Mouse (Mus musculus) right cerebral cortex, postnatal 14 days (tissue): ENCODE data around the gene Hba-a1.
A peak's percentile ranks its signal among the peaks of the same experiment; 100 is the strongest.
"Not testable (repeated sequence)": the region's sequence is repeated elsewhere in the genome, so short reads cannot be mapped to it uniquely, and the experiment has no call there.

Source experiments
- DNase-seq: peaks from one replicate; pipeline ENCODE4 v3.0.0; 2022

Gene Hba-a1

GRCm38 (mm10) chr11:32283091-32283777 lies at the start of gene Hba-a1:
Gene Hba-a1, plus strand, starts transcription at chr11:32283511.
- not testable (repeated sequence) for DNase-seq

- peak; percentile 31 for DNase-seq
Observed at GRCm38 (mm10) chr11:32233895-32234294, 49.4 kb upstream of the Hba-a1 start.

GRCm38 (mm10) chr11:32234816-32235485 lies 48.4 kb upstream of the Hba-a1 start:
- DNase-seq = no peak

GRCm38 (mm10) chr11:32235646-32236045 lies 47.7 kb upstream of the Hba-a1 start:
- peak; percentile 64 for DNase-seq

GRCm38 (mm10) chr11:32236132-32236531 lies 47.2 kb upstream of the Hba-a1 start:
- DNase-seq = no peak

- peak; percentile 81 for DNase-seq
Observed at GRCm38 (mm10) chr11:32236712-32237410, 46.5 kb upstream of the Hba-a1 start.

GRCm38 (mm10) chr11:32237411-32237795 lies 45.9 kb upstream of the Hba-a1 start:
- no peak for DNase-seq

GRCm38 (mm10) chr11:32238093-32238860 lies 45.0 kb upstream of the Hba-a1 start:
- DNase-seq = peak; percentile 52

GRCm38 (mm10) chr11:32241391-32241790 lies 41.9 kb upstream of the Hba-a1 start:
- DNase-seq = no peak

GRCm38 (mm10) chr11:32242209-32242608 lies 41.1 kb upstream of the Hba-a1 start:
- DNase-seq = no peak

GRCm38 (mm10) chr11:32243205-32243955 lies 39.9 kb upstream of the Hba-a1 start:
- no peak for DNase-seq

- DNase-seq = no peak
Observed at GRCm38 (mm10) chr11:32244064-32244463, 39.2 kb upstream of the Hba-a1 start.

- DNase-seq = no peak
Observed at GRCm38 (mm10) chr11:32244617-32245016, 38.7 kb upstream of the Hba-a1 start.

- no peak for DNase-seq
Observed at GRCm38 (mm10) chr11:32245614-32246013, 37.7 kb upstream of the Hba-a1 start.

- DNase-seq = no peak
Observed at GRCm38 (mm10) chr11:32247068-32247467, 36.2 kb upstream of the Hba-a1 start.

GRCm38 (mm10) chr11:32248350-32248749 lies 35.0 kb upstream of the Hba-a1 start:
- DNase-seq = no peak

GRCm38 (mm10) chr11:32250880-32251763 lies 32.2 kb upstream of the Hba-a1 start:
- DNase-seq = no peak

- DNase-seq = no peak
Observed at GRCm38 (mm10) chr11:32253121-32253520, 30.2 kb upstream of the Hba-a1 start.

- no peak for DNase-seq
Observed at GRCm38 (mm10) chr11:32256146-32256545, 27.2 kb upstream of the Hba-a1 start.

GRCm38 (mm10) chr11:32256566-32256965 lies 26.7 kb upstream of the Hba-a1 start:
- DNase-seq = no peak
